Mouse (Mus musculus): ENCODE data around the gene Rph3al. TPM values are rescaled to one million over a fixed set of nuclear protein-coding genes. Genes with fewer than 3 reads are reported as not detected.

Rph3al gene
- total RNA-seq, 2 experiments from 2014 or later, result 9.8 to 11.5 TPM

- DNase-seq (ENCODE audit: low spot score), result no peak
- intact Hi-C loops (cut with DNase I), result loop anchor here (2.0 kb wide), 2 partner anchors 127 to 183 kb away; no protein-coding TSS in a partner anchor
These were observed 154.4 kb downstream of the Rph3al start for GRCm38 (mm10) chr11:75783799-75784198.

DNA sequence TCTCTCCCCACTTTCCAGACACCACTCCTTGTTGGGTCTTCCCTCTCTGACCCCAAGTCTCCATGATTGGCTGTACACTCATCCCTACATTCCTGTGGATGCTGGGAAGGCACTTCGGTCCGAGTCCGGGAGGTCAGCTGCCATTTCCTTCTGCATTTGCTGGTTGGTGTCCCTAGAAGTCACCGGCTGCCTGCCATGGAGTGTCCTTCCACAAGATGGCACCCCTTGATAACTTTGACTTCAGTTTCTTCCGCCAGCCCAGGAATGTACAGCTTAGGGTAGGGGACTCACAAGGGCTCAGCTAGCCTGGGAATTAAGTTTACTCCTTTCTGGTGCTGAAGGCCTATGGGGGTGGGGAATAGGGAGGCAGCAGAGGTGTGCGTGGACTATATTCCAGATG is 156.3 kb downstream of the Rph3al start:
- peak; percentile 23 for DNase-seq (ENCODE audit: low spot score)

More for the DNA sequence above, 156.3 kb downstream of the Rph3al start:
- intact Hi-C loops (cut with DNase I), result loop anchor here (2.0 kb wide), 2 partner anchors 185 to 385 kb away; no protein-coding TSS in a partner anchor

Other genes with a start within 250 kb of the Rph3al start
- 100 to 1,000 TPM; 555 to 568 TPM for gene Ywhae, start 205.6 kb downstream of the Rph3al start, total RNA-seq (2021)
- under 1 TPM; 0.14 to 0.42 TPM for gene Doc2b, start 142.4 kb downstream of the Rph3al start, total RNA-seq (2021)
- gene 1700016K19Rik, start 61.5 kb upstream of the Rph3al start, total RNA-seq (2021), result not detected
- 10 to 100 TPM; 42.5 to 51.7 TPM for gene Rflnb, start 89.4 kb upstream of the Rph3al start, total RNA-seq (2021)
- 10 to 100 TPM; 26.1 to 30.3 TPM for gene Vps53, start 241.2 kb upstream of the Rph3al start, total RNA-seq (2021)
- 1 to 10 TPM; 4.1 TPM for gene Fam57a, start 241.2 kb upstream of the Rph3al start, total RNA-seq (2021)